Comparison of ENCODE assay signal across 14 mouse cellular contexts in the genomic region with DNA sequence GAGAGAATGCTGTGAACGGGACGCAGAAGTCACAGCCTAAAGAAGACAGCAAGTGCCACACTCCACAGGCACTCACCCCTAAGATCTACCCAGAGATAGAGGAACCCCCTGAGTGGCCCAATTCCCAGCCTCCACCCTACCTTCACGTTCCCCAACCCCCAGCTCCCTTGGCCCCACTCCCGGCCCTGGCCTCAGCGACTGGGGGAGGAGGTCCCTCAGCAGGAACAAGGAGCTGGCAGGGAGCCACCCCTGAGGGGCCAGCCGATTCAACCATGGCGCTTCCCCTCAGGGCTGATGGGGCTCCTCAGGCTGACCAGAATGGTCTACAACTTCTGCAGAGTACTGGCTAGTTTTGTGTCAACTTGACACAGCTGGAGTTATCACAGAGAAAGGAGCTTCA.
DNase-seq lines count a peak whose midpoint lies in the region; ATAC-seq lines count a peak whose summit lies in the region.
"Had no signal": no experiment of that assay in that cellular context is flagged by ENCODE, and none has a peak within 500 bp of the region (broad histone marks: within the 10 kb centered on the region; RNA-seq: fewer than 3 reads in every experiment).

No protein-coding gene starts in this region.

- 0 out of 2 replicates have a peak, but pooled peaks cover 7% of the 10 kb centered on the region for H3K4me1 ChIP-seq in hindbrain, embryonic 14.5 days (replicated peaks; ENCODE audit: control insufficient read depth, insufficient read depth, low read length)
- H3K4me1 ChIP-seq in hindbrain, embryonic 10.5 days (replicated peaks) = peaks cover 3% of the 10 kb centered on the region; the same call in 1 of the 2 replicates
- peaks cover 3% of the 10 kb centered on the region for H3K4me1 ChIP-seq in midbrain, embryonic 14.5 days (ENCODE audit: control insufficient read depth, insufficient read depth, low read length)
- peaks cover 3% of the 10 kb centered on the region; the same call in 1 of the 2 replicates for H3K4me1 ChIP-seq in midbrain, embryonic 11.5 days (ENCODE audit: control insufficient read depth, insufficient read depth, low read length)
- peaks cover 7% of the 10 kb centered on the region for H3K4me1 ChIP-seq in hindbrain, embryonic 16.5 days (ENCODE audit: control insufficient read depth, insufficient read depth, low read depth, low read length)
- H3K4me1 ChIP-seq: heart, embryonic 13.5 days had no signal

- H3K36me3 ChIP-seq in hindbrain, embryonic 14.5 days (replicated peaks; ENCODE audit: control insufficient read depth, insufficient read depth) = peaks cover 40% of the 10 kb centered on the region
- H3K36me3 ChIP-seq in hindbrain, embryonic 10.5 days = peaks cover 88% of the 10 kb centered on the region
- H3K36me3 ChIP-seq in midbrain, embryonic 14.5 days (ENCODE audit: control insufficient read depth, insufficient read depth, low read length) = peaks cover 27% of the 10 kb centered on the region
- peaks cover 13% of the 10 kb centered on the region for H3K36me3 ChIP-seq in midbrain, embryonic 11.5 days (ENCODE audit: control insufficient read depth, insufficient read depth, low read length)
- peaks cover 31% of the 10 kb centered on the region for H3K36me3 ChIP-seq in hindbrain, embryonic 16.5 days (ENCODE audit: control insufficient read depth, insufficient read depth, low read length)

- no peaks in the 10 kb centered on the region for H3K27me3 ChIP-seq in hindbrain, embryonic 14.5 days (ENCODE audit: control insufficient read depth, insufficient read depth, low read length)
- H3K27me3 ChIP-seq in hindbrain, embryonic 10.5 days (ENCODE audit: insufficient read depth, poor library complexity, severe bottlenecking) = no peaks in the 10 kb centered on the region
- H3K27me3 ChIP-seq in midbrain, embryonic 14.5 days (ENCODE audit: control insufficient read depth, insufficient read depth, low read length) = no peaks in the 10 kb centered on the region
- H3K27me3 ChIP-seq in midbrain, embryonic 11.5 days (ENCODE audit: control insufficient read depth, insufficient read depth, low read length) = no peaks in the 10 kb centered on the region
- no peaks in the 10 kb centered on the region for H3K27me3 ChIP-seq in hindbrain, embryonic 16.5 days (replicated peaks; ENCODE audit: control insufficient read depth, insufficient read depth, low read length)
- H3K27me3 ChIP-seq: heart, embryonic 13.5 days had no signal

- H3K9me3 ChIP-seq in hindbrain, embryonic 14.5 days (ENCODE audit: control insufficient read depth, low read length) = peaks cover 22% of the 10 kb centered on the region
- H3K9me3 ChIP-seq in hindbrain, embryonic 10.5 days = peaks cover 32% of the 10 kb centered on the region
- H3K9me3 ChIP-seq in midbrain, embryonic 14.5 days (ENCODE audit: control insufficient read depth, low read length) = peaks cover 12% of the 10 kb centered on the region
- peaks cover 7% of the 10 kb centered on the region for H3K9me3 ChIP-seq in midbrain, embryonic 11.5 days (ENCODE audit: control insufficient read depth, low read length)
- peaks cover 18% of the 10 kb centered on the region for H3K9me3 ChIP-seq in hindbrain, embryonic 16.5 days (ENCODE audit: control insufficient read depth, low read length)

- peak; percentile 34; the same call in 1 of the 2 replicates for ATAC-seq in hindbrain, embryonic 14.5 days (ENCODE audit: low FRiP score)
- no peak for ATAC-seq in midbrain, embryonic 14.5 days (ENCODE audit: low FRiP score, low TSS enrichment)
- no peak for ATAC-seq in midbrain, embryonic 11.5 days (ENCODE audit: low FRiP score)
- peak; percentile 62; the same call in 1 of the 2 replicates for ATAC-seq in hindbrain, embryonic 16.5 days

- no peak overlapping the region for H3K4me2 ChIP-seq in hindbrain, embryonic 14.5 days (replicated peaks)
- no peak overlapping the region for H3K4me2 ChIP-seq in midbrain, embryonic 14.5 days (ENCODE audit: low read length)
- H3K4me2 ChIP-seq in midbrain, embryonic 11.5 days = no peak overlapping the region
- H3K4me2 ChIP-seq in hindbrain, embryonic 16.5 days (ENCODE audit: low read length) = no peak overlapping the region
- H3K4me2 ChIP-seq: heart, embryonic 13.5 days had no signal

- peak; percentile 56 to 73 for DNase-seq in cerebellum, postnatal 10 days
- DNase-seq in cerebellum, adult 9-10 months = no peak
- no peak for DNase-seq in hindbrain, embryonic 14.5 days (ENCODE audit: low spot score)
- no peak for DNase-seq in hindbrain, embryonic 10.5 days (ENCODE audit: low spot score)
- DNase-seq in midbrain, embryonic 14.5 days = peak; percentile 31
- DNase-seq in midbrain, embryonic 11.5 days (ENCODE audit: low spot score, missing footprints) = no peak
- no peak for DNase-seq in frontal cortex, postnatal 36 days (ENCODE audit: low spot score in 2 of 2)
- DNase-seq: adrenal gland, adult 2 months; B cell, adult 2 months; cerebellum, adult 11 months; spleen, adult 18-20 months had no signal

- no peak overlapping the region for H3K9ac ChIP-seq in hindbrain, embryonic 14.5 days
- H3K9ac ChIP-seq in midbrain, embryonic 14.5 days (replicated peaks; ENCODE audit: low read length) = no peak overlapping the region
- H3K9ac ChIP-seq in midbrain, embryonic 11.5 days (ENCODE audit: low read length) = no peak overlapping the region
- H3K9ac ChIP-seq in hindbrain, embryonic 16.5 days (ENCODE audit: low read depth, low read length) = no peak overlapping the region
- H3K9ac ChIP-seq: heart, embryonic 13.5 days had no signal

- no peak overlapping the region for H3K27ac ChIP-seq in hindbrain, embryonic 14.5 days
- H3K27ac ChIP-seq in hindbrain, embryonic 10.5 days = no peak overlapping the region
- no peak overlapping the region for H3K27ac ChIP-seq in midbrain, embryonic 14.5 days (replicated peaks; ENCODE audit: low read depth, low read length)
- no peak overlapping the region for H3K27ac ChIP-seq in midbrain, embryonic 11.5 days (ENCODE audit: low read depth, low read length)
- no peak overlapping the region; the same call in 1 of the 2 replicates for H3K27ac ChIP-seq in hindbrain, embryonic 16.5 days (ENCODE audit: low read depth, low read length)
- H3K27ac ChIP-seq: heart, embryonic 13.5 days; kidney, postnatal 0 days had no signal

- WGBS in hindbrain, embryonic 14.5 days = 73% methylated on average over 7 of the region's 7 CpGs
- 80% methylated on average over 7 of the region's 7 CpGs for WGBS in hindbrain, embryonic 10.5 days
- 82% methylated on average over 7 of the region's 7 CpGs for WGBS in midbrain, embryonic 14.5 days
- WGBS in midbrain, embryonic 11.5 days = 76% methylated on average over 7 of the region's 7 CpGs
- 65% methylated on average over 7 of the region's 7 CpGs for WGBS in hindbrain, embryonic 16.5 days

- no peak overlapping the region for H3K4me3 ChIP-seq in hindbrain, embryonic 14.5 days (replicated peaks; ENCODE audit: low read length)
- no peak overlapping the region for H3K4me3 ChIP-seq in hindbrain, embryonic 10.5 days
- no peak overlapping the region for H3K4me3 ChIP-seq in midbrain, embryonic 14.5 days (replicated peaks; ENCODE audit: low read depth, low read length)
- H3K4me3 ChIP-seq in midbrain, embryonic 11.5 days (ENCODE audit: low read depth, low read length) = no peak overlapping the region
- H3K4me3 ChIP-seq in hindbrain, embryonic 16.5 days (ENCODE audit: low read length) = no peak overlapping the region
- H3K4me3 ChIP-seq: heart, embryonic 13.5 days had no signal

Comparison
In these comparisons a context has a peak if more than half of its experiments do, and no peak if none do; other contexts are left out.
1. DNase-seq: peak in cerebellum, postnatal 10 days (2 of 2) and midbrain, embryonic 14.5 days (single experiment); none in cerebellum, adult 9-10 months (single experiment), hindbrain, embryonic 14.5 days (single experiment), hindbrain, embryonic 10.5 days (single experiment), midbrain, embryonic 11.5 days (single experiment) and frontal cortex, postnatal 36 days (0 of 2).
2. ATAC-seq: peak in hindbrain, embryonic 14.5 days (single experiment) and hindbrain, embryonic 16.5 days (single experiment); none in midbrain, embryonic 14.5 days (single experiment) and midbrain, embryonic 11.5 days (single experiment).